Mouse (Mus musculus): ENCODE results near the gene Med19.

The Med19 gene

GRCm38 (mm10) chr2:84677968-84678880 is at the start of gene Med19, which contains the start of gene Gm28635:
Gene Med19 (plus strand): TSS chr2:84678402.
Gene Gm28635 (minus strand): TSS chr2:84678041.
- DNase-seq: peak; percentile 99

GRCm38 (mm10) chr2:84632001-84632400 is 46.2 kb upstream of the Med19 start:
- no peak for DNase-seq

GRCm38 (mm10) chr2:84632999-84633398 is 45.2 kb upstream of the Med19 start:
- peak; percentile 46 for DNase-seq

GRCm38 (mm10) chr2:84634006-84634405 is 44.2 kb upstream of the Med19 start:
- DNase-seq: no peak

GRCm38 (mm10) chr2:84634934-84635482 is 43.2 kb upstream of the Med19 start:
- DNase-seq: peak; percentile 50

- DNase-seq: peak; percentile 76
Observed at GRCm38 (mm10) chr2:84635611-84636010, 42.6 kb upstream of the Med19 start.

GRCm38 (mm10) chr2:84636231-84636741 is 41.9 kb upstream of the Med19 start:
- peak; percentile 68 for DNase-seq

GRCm38 (mm10) chr2:84637452-84638165 is 40.6 kb upstream of the Med19 start:
- DNase-seq: peak; percentile 27

GRCm38 (mm10) chr2:84638428-84639220 is 39.6 kb upstream of the Med19 start:
- no peak for DNase-seq

- DNase-seq: no peak
Observed at GRCm38 (mm10) chr2:84640833-84641232, 37.4 kb upstream of the Med19 start.

- DNase-seq: no peak
Observed at GRCm38 (mm10) chr2:84646138-84646537, 32.1 kb upstream of the Med19 start.

- DNase-seq: no peak
Observed at GRCm38 (mm10) chr2:84647051-84647568, 31.1 kb upstream of the Med19 start.

GRCm38 (mm10) chr2:84648369-84648768 is 29.8 kb upstream of the Med19 start:
- DNase-seq: peak; percentile 46

- DNase-seq: peak; percentile 42
Observed at GRCm38 (mm10) chr2:84649674-84650073, 28.5 kb upstream of the Med19 start.

GRCm38 (mm10) chr2:84650464-84651195 is 27.6 kb upstream of the Med19 start, which contains the start of gene Ctnnd1:
Gene Ctnnd1 (minus strand): TSS chr2:84650765.
- DNase-seq: peak; percentile 93

- no peak for DNase-seq
Observed at GRCm38 (mm10) chr2:84653354-84653753, 24.8 kb upstream of the Med19 start.

GRCm38 (mm10) chr2:84655864-84656263 is 22.3 kb upstream of the Med19 start:
- DNase-seq: no peak

GRCm38 (mm10) chr2:84658806-84659205 is 19.4 kb upstream of the Med19 start, which contains the start of gene Btbd18:
Gene Btbd18 (plus strand): TSS chr2:84659079.
- DNase-seq: no peak

- no peak for DNase-seq
Observed at GRCm38 (mm10) chr2:84660253-84660652, 17.9 kb upstream of the Med19 start.

- DNase-seq: peak; percentile 63
Observed at GRCm38 (mm10) chr2:84662866-84663265, 15.3 kb upstream of the Med19 start.

GRCm38 (mm10) chr2:84666081-84666480 is 12.1 kb upstream of the Med19 start:
- no peak for DNase-seq
